Mouse (Mus musculus) layer of hippocampus, adult 2 months (tissue): ENCODE measurements at regions not wholly inside any gene's neighbourhood (a gene's known extent, or its start where the extent isn't known, plus 50 kb on each side); places are given as distances from the start of the nearest gene placed in this dataset.
A peak's percentile ranks its signal among the peaks of the same experiment; 100 is the strongest.
"Not testable (repeated sequence)": the region's sequence is repeated elsewhere in the genome, so short reads cannot be mapped to it uniquely, and the experiment has no call there.

Experiments used
- DNase-seq, 2 experiments: peaks; one replicate each; pipeline ENCODE4 v3.0.0; 2022; ENCODE audit warnings: low spot score in 2 of 2
- H3K27ac ChIP-seq: fragments of 200-600 bp; 2 replicates; pipeline ENCODE4 v1.8.1; 2022
- H3K4me3 ChIP-seq: fragments of 200-600 bp; 2 replicates; pipeline ENCODE4 v1.8.1; 2022; ENCODE audit warnings: mild to moderate bottlenecking
- CTCF ChIP-seq: fragments of 200-600 bp; conservative IDR thresholded peaks from 2 replicates; pipeline ENCODE4 v1.8.1; 2022; ENCODE audit warnings: antibody characterized with exemption, mild to moderate bottlenecking, moderate library complexity

- TF ChIP-seq CTCF, result no peak
- Histone ChIP-seq H3K27ac (no peak overlapping the region), H3K4me3 (no peak overlapping the region)
- no peak for DNase-seq
Observed at GRCm38 (mm10) chr1:193505381-193505780, 135.3 kb upstream of the Camk1g start.

DNA sequence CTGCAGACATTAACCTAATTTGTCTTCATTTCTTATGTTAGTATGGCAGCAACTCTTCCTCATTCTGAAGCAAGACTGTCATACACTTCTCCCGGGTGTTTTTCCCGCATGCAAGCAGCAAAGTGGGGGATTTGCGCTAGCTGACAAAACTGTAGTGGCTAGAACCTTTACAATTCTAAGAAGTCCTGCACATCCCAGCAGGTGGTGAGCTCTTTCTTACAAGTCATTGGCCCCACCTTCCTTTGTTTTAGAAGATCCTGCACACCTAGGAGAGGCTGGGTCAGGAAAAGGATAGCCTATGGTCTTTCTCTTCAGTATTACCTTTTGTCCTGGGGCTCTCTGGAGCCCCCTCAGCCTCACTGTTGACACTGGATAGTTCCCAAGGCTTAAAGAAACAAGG, 134.5 kb upstream of the Camk1g start:
- Histone ChIP-seq H3K4me3 (no peak overlapping the region), H3K27ac (no peak overlapping the region)

DNA sequence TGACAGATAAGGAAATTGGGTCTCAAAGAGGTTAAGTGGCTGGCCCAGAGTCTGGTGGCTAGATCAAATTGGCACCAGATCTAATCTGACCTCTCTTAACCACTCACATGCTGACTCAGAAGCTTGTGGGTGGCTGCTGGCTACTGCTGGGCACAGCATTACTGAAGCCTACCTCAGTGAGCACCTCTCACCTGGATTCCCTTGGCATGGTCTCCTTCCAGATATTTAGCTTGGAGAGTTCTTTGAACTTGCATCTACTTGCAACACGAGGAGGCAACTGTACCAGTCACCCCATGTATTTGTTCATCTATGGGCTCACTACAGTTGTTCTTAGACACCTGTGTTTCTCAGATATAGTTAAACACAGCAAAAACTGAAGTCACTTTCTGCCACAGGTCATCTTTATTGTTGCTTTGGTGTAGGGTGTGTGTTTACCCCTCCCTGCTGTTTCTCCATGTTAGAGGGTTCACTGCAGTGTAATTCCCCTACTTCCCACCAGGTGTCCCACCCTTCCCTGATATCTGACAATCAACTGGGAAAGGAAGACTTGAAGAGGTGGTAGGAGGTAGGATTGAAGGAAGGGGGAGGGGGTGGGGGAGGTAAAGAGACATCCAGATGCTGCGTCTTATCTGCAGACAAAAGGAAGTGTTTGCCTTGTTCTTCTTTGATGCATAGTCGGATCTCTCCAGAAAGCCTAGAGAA, 133.7 kb upstream of the Camk1g start:
- Histone ChIP-seq H3K27ac (no peak overlapping the region), H3K4me3 (no peak overlapping the region)
- peak; percentile 65 to 73 for DNase-seq
- TF ChIP-seq CTCF, result peak; percentile 87

More for the DNA sequence above, 134.5 kb upstream of the Camk1g start:
- DNase-seq, result no peak
- no peak for TF ChIP-seq CTCF

DNA sequence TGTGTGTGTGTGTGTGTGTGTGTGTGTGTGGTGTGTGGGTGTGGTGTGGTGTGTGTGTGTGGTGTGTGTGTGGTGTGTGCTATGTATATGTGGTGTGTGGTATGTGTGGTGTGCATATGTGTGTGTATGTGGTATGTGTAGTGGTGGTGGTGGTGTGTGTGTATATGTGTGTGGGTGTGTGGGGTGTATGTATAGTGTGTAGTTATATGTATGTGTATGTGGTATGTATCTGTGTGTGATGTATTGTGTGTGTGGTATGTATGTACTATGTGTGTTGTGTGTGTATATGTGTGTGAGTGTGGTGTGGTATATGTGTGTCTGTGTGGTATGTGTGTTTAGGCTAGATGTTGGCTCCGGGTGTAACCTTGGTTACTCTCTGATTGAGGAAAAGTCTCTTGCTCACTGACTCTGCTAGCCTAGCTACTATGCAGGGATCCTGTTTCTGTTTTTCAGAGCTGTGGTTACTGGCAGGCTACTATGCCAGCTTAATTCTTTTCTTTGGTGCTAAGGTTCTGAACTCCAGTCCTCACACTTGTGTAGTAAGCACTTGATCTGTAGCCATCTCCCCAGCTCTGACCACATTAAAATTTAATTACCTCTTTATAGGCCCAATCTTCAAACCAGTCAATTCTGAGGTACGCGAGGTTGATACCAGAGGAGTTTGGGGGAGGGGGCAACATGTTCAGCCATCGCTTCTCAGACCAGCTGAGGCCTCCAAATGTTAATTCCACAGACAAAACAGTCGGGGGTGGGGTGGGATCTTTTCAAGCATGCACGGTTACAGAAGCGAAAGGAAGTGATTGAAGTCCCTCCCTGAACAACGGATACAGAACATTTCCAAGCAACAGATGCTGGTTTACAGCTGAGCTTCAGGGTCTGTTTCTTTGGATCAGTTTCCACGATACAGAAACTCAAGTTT, 126.4 kb upstream of the Camk1g start:
- no peak for DNase-seq
- H3K27ac ChIP-seq, result no peak overlapping the region
- TF ChIP-seq CTCF, result no peak
- H3K4me3 ChIP-seq, result no peak overlapping the region

GRCm38 (mm10) chr1:193488039-193488438, 117.9 kb upstream of the Camk1g start:
- no peak overlapping the region for H3K4me3 ChIP-seq
- no peak for TF ChIP-seq CTCF
- no peak overlapping the region for H3K27ac ChIP-seq
- no peak for DNase-seq

GRCm38 (mm10) chr1:193486668-193487067, 116.6 kb upstream of the Camk1g start:
- DNase-seq, H3K27ac ChIP-seq, H3K4me3 ChIP-seq: not testable (repeated sequence)

GRCm38 (mm10) chr1:193484977-193485376, 114.9 kb upstream of the Camk1g start:
- Histone ChIP-seq H3K27ac (no peak overlapping the region), H3K4me3 (no peak overlapping the region)
- DNase-seq, result no peak
- TF ChIP-seq CTCF, result no peak

GRCm38 (mm10) chr1:193477298-193477697, 107.2 kb upstream of the Camk1g start:
- no peak for TF ChIP-seq CTCF
- no peak for DNase-seq
- H3K4me3 ChIP-seq, result no peak overlapping the region
- no peak overlapping the region for H3K27ac ChIP-seq

DNA sequence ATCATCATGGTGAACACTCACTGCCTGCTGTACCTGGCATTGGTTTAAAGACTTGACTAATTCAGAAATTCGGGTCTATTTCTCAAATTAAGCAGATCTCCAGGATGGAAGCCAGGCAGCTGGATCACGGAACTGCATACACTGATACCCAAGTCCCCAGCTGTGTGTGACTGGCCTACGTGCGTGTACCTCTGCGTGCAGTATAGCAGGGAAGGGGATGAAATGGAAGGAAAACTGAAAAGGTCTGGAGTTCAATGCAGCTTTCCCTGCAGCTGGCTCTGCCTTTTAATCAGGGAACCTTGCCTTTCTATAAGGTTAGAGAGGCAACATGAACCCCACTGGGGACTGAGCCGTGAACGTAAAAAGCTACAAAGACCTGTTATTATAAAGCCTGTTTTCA, 106.7 kb upstream of the Camk1g start:
- Histone ChIP-seq H3K4me3 (no peak overlapping the region), H3K27ac (no peak overlapping the region)
- DNase-seq, result no peak
- TF ChIP-seq CTCF, result no peak

DNA sequence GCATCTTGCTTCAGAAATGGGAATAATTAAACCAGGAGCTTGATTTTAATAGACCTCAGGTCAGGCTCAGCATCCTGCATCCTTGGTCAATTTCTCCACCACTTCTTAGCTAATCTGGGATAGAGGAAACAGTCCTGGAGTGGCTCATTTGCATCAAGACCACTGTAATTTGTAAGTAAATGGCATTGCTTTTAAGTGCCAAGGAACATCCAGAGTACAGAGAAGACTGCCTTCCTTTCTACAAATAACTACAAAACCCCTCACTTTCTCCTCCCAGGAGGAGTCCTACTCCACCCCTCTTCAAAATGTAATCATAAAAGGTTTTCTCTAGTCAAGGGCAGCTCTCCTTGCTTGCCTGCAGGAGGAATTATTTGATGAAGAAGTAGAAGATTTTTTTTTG, 96.2 kb upstream of the Camk1g start:
- no peak overlapping the region for H3K4me3 ChIP-seq
- no peak for TF ChIP-seq CTCF
- DNase-seq, result no peak
- no peak overlapping the region for H3K27ac ChIP-seq

DNA sequence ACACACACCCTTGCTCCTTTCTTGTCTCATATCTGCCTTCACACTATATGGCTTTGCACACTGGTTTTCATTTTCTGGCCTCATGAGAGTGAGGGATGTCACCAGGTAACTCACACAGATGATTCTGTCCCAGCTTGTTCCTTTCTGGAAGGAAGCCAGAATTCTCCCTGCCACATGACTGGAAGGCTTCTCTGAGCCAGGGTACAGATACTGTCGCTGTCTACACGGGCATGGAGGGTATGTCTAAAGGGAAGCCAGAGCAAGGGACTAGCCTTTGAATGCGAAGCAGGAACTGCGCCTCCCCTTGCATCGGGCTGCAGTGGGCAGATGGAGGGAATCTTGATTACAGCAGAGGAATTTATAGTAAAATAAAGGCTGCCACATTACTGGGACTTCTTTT, 89.6 kb upstream of the Camk1g start:
- Histone ChIP-seq H3K27ac (no peak overlapping the region), H3K4me3 (no peak overlapping the region)
- no peak for TF ChIP-seq CTCF
- no peak for DNase-seq

DNA sequence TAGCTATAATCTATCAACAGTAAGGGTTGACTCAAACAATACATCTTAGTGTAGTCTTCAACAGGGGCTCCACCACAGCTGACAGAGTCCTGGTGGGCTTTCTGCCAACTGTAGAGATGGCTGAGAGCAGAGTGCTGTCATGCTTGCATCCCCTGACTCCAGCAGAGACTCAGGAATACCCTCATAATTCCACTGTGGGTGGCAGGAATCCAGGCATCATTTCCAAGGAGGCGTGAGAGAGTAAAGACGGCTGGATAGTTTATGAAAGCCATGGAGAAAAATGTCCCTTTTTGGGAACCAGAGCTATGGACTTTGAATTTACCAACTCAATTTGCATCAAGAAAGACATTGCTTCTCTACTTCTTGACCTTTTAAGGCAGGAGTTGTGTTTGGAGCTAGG, 87.8 kb upstream of the Camk1g start:
- Histone ChIP-seq H3K27ac (no peak overlapping the region), H3K4me3 (no peak overlapping the region)
- no peak for DNase-seq
- TF ChIP-seq CTCF, result no peak

DNA sequence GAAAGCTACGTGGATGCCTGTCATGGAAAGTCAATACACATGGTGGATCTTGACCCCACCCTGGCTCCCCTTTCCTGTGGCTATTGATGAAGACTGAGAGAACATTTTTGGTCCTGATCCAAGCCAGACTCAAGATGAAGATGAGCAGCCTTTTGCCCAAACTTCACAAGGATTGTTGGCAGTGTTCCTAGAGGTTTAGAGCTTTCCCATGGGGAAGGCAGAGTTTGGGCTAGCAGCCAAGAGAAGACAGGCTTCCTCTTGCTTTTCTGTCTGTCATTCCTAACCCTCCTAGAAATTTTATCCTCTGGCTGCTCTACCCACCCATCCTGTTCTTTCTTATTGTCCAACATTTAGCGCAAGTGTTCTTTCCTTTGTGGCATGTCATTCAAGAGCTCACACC, 83.6 kb upstream of the Camk1g start:
- Histone ChIP-seq H3K27ac (no peak overlapping the region), H3K4me3 (no peak overlapping the region)
- TF ChIP-seq CTCF, result no peak
- no peak for DNase-seq
